Mouse (Mus musculus): Measurements from ENCODE around the gene Thoc6.

DNA sequence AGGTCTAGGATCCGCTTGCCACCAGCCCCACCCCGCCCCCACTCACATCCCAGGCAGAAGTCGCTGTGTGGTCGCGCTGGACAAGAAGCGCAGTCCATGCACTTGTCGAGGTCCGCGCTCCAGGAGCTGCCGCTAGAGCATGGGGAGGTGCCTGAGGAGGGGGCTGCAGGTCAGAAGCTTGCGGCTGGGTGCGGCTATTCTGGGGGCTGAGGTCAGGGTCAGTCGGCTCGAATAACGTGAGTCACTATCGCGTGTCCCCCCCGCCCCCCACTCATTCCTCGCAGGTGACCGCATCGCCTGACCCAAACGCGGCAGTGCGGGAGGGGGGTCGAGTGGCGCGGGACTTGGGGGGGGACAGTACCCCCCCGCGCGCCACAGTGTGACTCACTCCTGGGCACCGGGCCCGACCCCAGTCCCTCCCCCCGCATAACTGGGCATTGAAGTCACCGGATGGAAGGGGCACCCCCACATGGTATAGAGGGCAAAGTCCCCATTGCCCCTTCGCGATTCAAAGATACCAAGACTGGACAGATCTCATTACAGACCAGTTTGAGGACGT lies 2.9 kb upstream of the Thoc6 start:
- TF ChIP-seq POLR2A (IDR thresholded peaks at IDR 0.05; ENCODE audit: low read depth, low read length) (no peak), CTCF (IDR thresholded peaks at IDR 0.05; ENCODE audit: extremely low read depth, insufficient read depth, insufficient read length, insufficient replicate concordance) (no peak)

All from spleen, adult 2 months (tissue).